Comparison of ENCODE assay signal across 9 mouse cellular contexts in genomic region chr2:148442710-148443109, GRCm38 (mm10). TPM values are rescaled to one million over a fixed set of nuclear protein-coding genes. Genes with fewer than 3 reads are reported as not detected.
DNase-seq lines count a peak whose midpoint lies in the region; ATAC-seq and TF ChIP-seq lines count a peak whose summit lies in the region.
"Had no signal": no experiment of that assay in that cellular context is flagged by ENCODE, and none has a peak within 500 bp of the region (broad histone marks: within the 10 kb centered on the region; RNA-seq: fewer than 3 reads in every experiment).

No protein-coding gene starts in this region.

- no peaks in the 10 kb centered on the region for H3K9me3 ChIP-seq in forebrain, embryonic 14.5 days (replicated peaks; ENCODE audit: control insufficient read depth, low read length)
- no peaks in the 10 kb centered on the region for H3K9me3 ChIP-seq in forebrain, embryonic 13.5 days (replicated peaks)
- H3K9me3 ChIP-seq in megakaryocyte, embryonic 14.5 days: no peaks in the 10 kb centered on the region
- H3K9me3 ChIP-seq in intestine, postnatal 0 days (ENCODE audit: control insufficient read depth): no peaks in the 10 kb centered on the region
- H3K9me3 ChIP-seq in stomach, embryonic 15.5 days: no peaks in the 10 kb centered on the region

- no peak for ATAC-seq in forebrain, embryonic 14.5 days
- ATAC-seq in forebrain, embryonic 13.5 days: no peak
- no peak for ATAC-seq in megakaryocyte, adult 5-6 weeks (ENCODE audit: poor library complexity, severe bottlenecking)
- ATAC-seq in intestine, postnatal 0 days: no peak
- no peak for ATAC-seq in stomach, embryonic 15.5 days (ENCODE audit: insufficient read depth, low FRiP score, low read depth)

- H3K27ac ChIP-seq in forebrain, embryonic 14.5 days (ENCODE audit: low read depth, low read length): 0 out of 2 replicates have a peak overlapping the region, but pooled peaks have one; percentile 1
- H3K27ac ChIP-seq in forebrain, embryonic 13.5 days: no peak overlapping the region
- peak overlapping the region; percentile 28; the same call in 1 of the 2 replicates for H3K27ac ChIP-seq in intestine, postnatal 0 days (ENCODE audit: low read depth, low read length)
- H3K27ac ChIP-seq in stomach, embryonic 15.5 days: peak overlapping the region; percentile 40; the same call in 1 of the 2 replicates

- WGBS in forebrain, embryonic 14.5 days: 91% methylated on average over 4 of the region's 4 CpGs
- WGBS in forebrain, embryonic 13.5 days: 90% methylated on average over 4 of the region's 4 CpGs
- 83% methylated on average over 4 of the region's 4 CpGs for WGBS in intestine, postnatal 0 days
- 84% methylated on average over 4 of the region's 4 CpGs for WGBS in stomach, embryonic 15.5 days

- no peaks in the 10 kb centered on the region for H3K36me3 ChIP-seq in forebrain, embryonic 14.5 days (ENCODE audit: control insufficient read depth, insufficient read depth, low read length)
- no peaks in the 10 kb centered on the region for H3K36me3 ChIP-seq in forebrain, embryonic 13.5 days (ENCODE audit: poor library complexity, severe bottlenecking)
- H3K36me3 ChIP-seq in megakaryocyte, embryonic 14.5 days (replicated peaks; ENCODE audit: low read length): peaks cover 14% of the 10 kb centered on the region
- no peaks in the 10 kb centered on the region for H3K36me3 ChIP-seq in intestine, postnatal 0 days (ENCODE audit: control insufficient read depth, insufficient read depth)
- no peaks in the 10 kb centered on the region for H3K36me3 ChIP-seq in stomach, embryonic 15.5 days

- H3K4me2 ChIP-seq in forebrain, embryonic 14.5 days (ENCODE audit: low read length): no peak overlapping the region
- H3K4me2 ChIP-seq in forebrain, embryonic 13.5 days: no peak overlapping the region
- peak overlapping the region; percentile 30 for H3K4me2 ChIP-seq in intestine, postnatal 0 days (replicated peaks; ENCODE audit: low read depth)
- H3K4me2 ChIP-seq in stomach, embryonic 15.5 days: no peak overlapping the region

- no peak for DNase-seq in forebrain, embryonic 14.5 days (ENCODE audit: low spot score)
- DNase-seq in adrenal gland, postnatal 36 days: no peak
- no peak for DNase-seq in embryo, embryonic 9.5 days (ENCODE audit: extremely low spot score)
- DNase-seq: cerebellum, postnatal 36 days had no signal

- no peak overlapping the region for H3K4me3 ChIP-seq in forebrain, embryonic 14.5 days (ENCODE audit: low read depth, low read length)
- H3K4me3 ChIP-seq in forebrain, embryonic 13.5 days: no peak overlapping the region
- peak overlapping the region; percentile 91 for H3K4me3 ChIP-seq in megakaryocyte, embryonic 14.5 days (replicated peaks)
- H3K4me3 ChIP-seq in intestine, postnatal 0 days (ENCODE audit: low read depth, low read length): peak overlapping the region; percentile 18
- peak overlapping the region; percentile 16 for H3K4me3 ChIP-seq in stomach, embryonic 15.5 days (replicated peaks)

- no peaks in the 10 kb centered on the region for H3K27me3 ChIP-seq in forebrain, embryonic 14.5 days (replicated peaks; ENCODE audit: control insufficient read depth, insufficient read depth, low read length)
- no peaks in the 10 kb centered on the region for H3K27me3 ChIP-seq in forebrain, embryonic 13.5 days
- H3K27me3 ChIP-seq in megakaryocyte, embryonic 14.5 days (replicated peaks): peaks cover 2% of the 10 kb centered on the region
- H3K27me3 ChIP-seq in intestine, postnatal 0 days (replicated peaks; ENCODE audit: control insufficient read depth, insufficient read depth, low read length): no peaks in the 10 kb centered on the region
- no peaks in the 10 kb centered on the region for H3K27me3 ChIP-seq in stomach, embryonic 15.5 days (replicated peaks)

- TF ChIP-seq CTCF in intestine, postnatal 0 days (IDR thresholded peaks at IDR 0.05; ENCODE audit: low read depth): no peak

- no peak overlapping the region for H3K9ac ChIP-seq in forebrain, embryonic 14.5 days (ENCODE audit: low read length)
- no peak overlapping the region; the same call in 1 of the 2 replicates for H3K9ac ChIP-seq in forebrain, embryonic 13.5 days
- H3K9ac ChIP-seq in intestine, postnatal 0 days (ENCODE audit: low read depth, low read length): no peak overlapping the region
- H3K9ac ChIP-seq in stomach, embryonic 15.5 days: no peak overlapping the region

- no peaks in the 10 kb centered on the region for H3K4me1 ChIP-seq in forebrain, embryonic 14.5 days (ENCODE audit: control insufficient read depth, insufficient read depth, low read length)
- no peaks in the 10 kb centered on the region for H3K4me1 ChIP-seq in forebrain, embryonic 13.5 days
- H3K4me1 ChIP-seq in megakaryocyte, embryonic 14.5 days: peaks cover 56% of the 10 kb centered on the region
- H3K4me1 ChIP-seq in intestine, postnatal 0 days (replicated peaks; ENCODE audit: control insufficient read depth, insufficient read depth, low read length): no peaks in the 10 kb centered on the region
- H3K4me1 ChIP-seq in stomach, embryonic 15.5 days: no peaks in the 10 kb centered on the region

RNA-seq across cellular contexts. Expression of gene Cd93, which starts 0.7 kb away (rescaled TPM):
- 8.5 and 8.6 TPM in 2 replicates for polyA plus RNA-seq in forebrain, embryonic 14.5 days (2014; fragmentation: Nextera tagmentation; extraction: Ambion mirVana)
- 5.0 and 5.9 TPM in 2 replicates for polyA plus RNA-seq in forebrain, embryonic 13.5 days (2015; fragmentation: Nextera tagmentation; extraction: Ambion mirVana)
- 1.2 TPM in 1 of 2 replicates, not detected in the other for polyA plus RNA-seq in megakaryocyte, embryonic 14.5 days (2012; ENCODE audit: insufficient read depth, low replicate concordance)
- total RNA-seq in megakaryocyte, adult 5-6 weeks (2015): 48.5 and 49.1 TPM in 2 replicates
- total RNA-seq in megakaryocyte, adult 5-6 weeks (2017): 61.8 and 65.4 TPM in 2 replicates
- polyA plus RNA-seq in intestine, postnatal 0 days (2015; fragmentation: Nextera tagmentation; extraction: Ambion mirVana): 4.8 and 5.0 TPM in 2 replicates
- 10.5 and 11.2 TPM in 2 replicates for polyA plus RNA-seq in stomach, embryonic 15.5 days (2015; fragmentation: Nextera tagmentation; extraction: Ambion mirVana)
- total RNA-seq in adrenal gland, postnatal 36 days (2021): 10 to 100 TPM; 24.2 to 55.3 TPM

RNA-seq across cellular contexts. Expression of gene Thbd, which starts 34.7 kb away (rescaled TPM):
- polyA plus RNA-seq in forebrain, embryonic 14.5 days (2014; fragmentation: Nextera tagmentation; extraction: Ambion mirVana): 7.2 and 9.0 TPM in 2 replicates
- 2.2 and 2.7 TPM in 2 replicates for polyA plus RNA-seq in forebrain, embryonic 13.5 days (2015; fragmentation: Nextera tagmentation; extraction: Ambion mirVana)
- 1.2 TPM in 2 replicates for polyA plus RNA-seq in megakaryocyte, embryonic 14.5 days (2012; ENCODE audit: insufficient read depth, low replicate concordance)
- 31.0 and 33.5 TPM in 2 replicates for total RNA-seq in megakaryocyte, adult 5-6 weeks (2015)
- total RNA-seq in megakaryocyte, adult 5-6 weeks (2017): 31.1 and 31.3 TPM in 2 replicates
- 18.1 and 18.3 TPM in 2 replicates for polyA plus RNA-seq in intestine, postnatal 0 days (2015; fragmentation: Nextera tagmentation; extraction: Ambion mirVana)
- polyA plus RNA-seq in stomach, embryonic 15.5 days (2015; fragmentation: Nextera tagmentation; extraction: Ambion mirVana): 29.0 and 34.7 TPM in 2 replicates
- total RNA-seq in adrenal gland, postnatal 36 days (2021): 10 to 100 TPM; 20.5 to 34.7 TPM

RNA-seq across cellular contexts. Expression of gene Sstr4, which starts 47.6 kb away (rescaled TPM):
- 1.7 and 2.5 TPM in 2 replicates for polyA plus RNA-seq in forebrain, embryonic 14.5 days (2014; fragmentation: Nextera tagmentation; extraction: Ambion mirVana)
- polyA plus RNA-seq in forebrain, embryonic 13.5 days (2015; fragmentation: Nextera tagmentation; extraction: Ambion mirVana): 0.60 and 0.80 TPM in 2 replicates
- polyA plus RNA-seq in megakaryocyte, embryonic 14.5 days (2012; ENCODE audit: insufficient read depth, low replicate concordance): not detected in 2 replicates
- 0.80 TPM in 1 of 2 replicates, not detected in the other for total RNA-seq in megakaryocyte, adult 5-6 weeks (2015)
- total RNA-seq in megakaryocyte, adult 5-6 weeks (2017): 1.5 TPM in 1 of 2 replicates, not detected in the other
- 0.78 and 1.1 TPM in 2 replicates for polyA plus RNA-seq in intestine, postnatal 0 days (2015; fragmentation: Nextera tagmentation; extraction: Ambion mirVana)
- 2.7 and 3.0 TPM in 2 replicates for polyA plus RNA-seq in stomach, embryonic 15.5 days (2015; fragmentation: Nextera tagmentation; extraction: Ambion mirVana)
- total RNA-seq in adrenal gland, postnatal 36 days (2021): under 1 TPM in 1 of 2 experiments, not detected in 1; 0.36 TPM

Comparison
In these comparisons a context has a peak if more than half of its experiments do, and no peak if none do; other contexts are left out.
1. H3K4me3 ChIP-seq: peak in megakaryocyte, embryonic 14.5 days (single experiment), intestine, postnatal 0 days (single experiment) and stomach, embryonic 15.5 days (single experiment); none in forebrain, embryonic 14.5 days (single experiment) and forebrain, embryonic 13.5 days (single experiment).